Mouse (Mus musculus): ENCODE results near the gene Tmem127.

DNA sequence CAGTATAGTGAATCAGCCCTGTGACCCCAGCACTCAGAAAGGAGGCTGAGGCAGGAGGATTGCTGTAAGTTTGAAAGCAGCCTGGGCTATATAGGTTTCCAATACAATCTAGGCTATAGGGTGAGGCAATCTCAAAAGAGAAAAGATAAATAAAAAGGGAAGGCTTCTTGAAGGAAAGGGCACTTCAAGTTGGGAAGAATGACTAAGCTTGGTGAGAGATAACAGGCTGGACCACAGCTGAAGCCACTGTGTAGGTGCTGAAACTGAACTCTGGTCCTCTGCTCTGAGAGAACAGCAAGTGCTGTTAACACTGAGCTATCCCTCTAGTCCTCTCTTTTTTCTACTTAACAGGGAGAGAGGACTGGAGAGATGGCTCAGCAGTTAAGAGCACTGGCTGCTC lies 14.8 kb downstream of the Tmem127 start:
- no peak for TF ChIP-seq CTCF (IDR thresholded peaks at IDR 0.05; ENCODE audit: borderline replicate concordance, extremely low read depth, insufficient read depth, insufficient read length)
- TF ChIP-seq POLR2A (IDR thresholded peaks at IDR 0.05; ENCODE audit: borderline replicate concordance, extremely low read depth, insufficient read depth, insufficient read length, poor library complexity, severe bottlenecking), result no peak
